Mouse (Mus musculus): ENCODE measurements around the gene Aldh3a2. TPM values are rescaled to one million over a fixed set of nuclear protein-coding genes. Genes with fewer than 3 reads are reported as not detected.
"Not testable (repeated sequence)": the region's sequence is repeated elsewhere in the genome, so short reads cannot be mapped to it uniquely, and the experiment has no call there.

Gene Aldh3a2
- polyA plus RNA-seq (2016; fragmentation: Nextera tagmentation; extraction: Ambion mirVana), result 19.5 and 24.5 TPM in 2 replicates

DNA sequence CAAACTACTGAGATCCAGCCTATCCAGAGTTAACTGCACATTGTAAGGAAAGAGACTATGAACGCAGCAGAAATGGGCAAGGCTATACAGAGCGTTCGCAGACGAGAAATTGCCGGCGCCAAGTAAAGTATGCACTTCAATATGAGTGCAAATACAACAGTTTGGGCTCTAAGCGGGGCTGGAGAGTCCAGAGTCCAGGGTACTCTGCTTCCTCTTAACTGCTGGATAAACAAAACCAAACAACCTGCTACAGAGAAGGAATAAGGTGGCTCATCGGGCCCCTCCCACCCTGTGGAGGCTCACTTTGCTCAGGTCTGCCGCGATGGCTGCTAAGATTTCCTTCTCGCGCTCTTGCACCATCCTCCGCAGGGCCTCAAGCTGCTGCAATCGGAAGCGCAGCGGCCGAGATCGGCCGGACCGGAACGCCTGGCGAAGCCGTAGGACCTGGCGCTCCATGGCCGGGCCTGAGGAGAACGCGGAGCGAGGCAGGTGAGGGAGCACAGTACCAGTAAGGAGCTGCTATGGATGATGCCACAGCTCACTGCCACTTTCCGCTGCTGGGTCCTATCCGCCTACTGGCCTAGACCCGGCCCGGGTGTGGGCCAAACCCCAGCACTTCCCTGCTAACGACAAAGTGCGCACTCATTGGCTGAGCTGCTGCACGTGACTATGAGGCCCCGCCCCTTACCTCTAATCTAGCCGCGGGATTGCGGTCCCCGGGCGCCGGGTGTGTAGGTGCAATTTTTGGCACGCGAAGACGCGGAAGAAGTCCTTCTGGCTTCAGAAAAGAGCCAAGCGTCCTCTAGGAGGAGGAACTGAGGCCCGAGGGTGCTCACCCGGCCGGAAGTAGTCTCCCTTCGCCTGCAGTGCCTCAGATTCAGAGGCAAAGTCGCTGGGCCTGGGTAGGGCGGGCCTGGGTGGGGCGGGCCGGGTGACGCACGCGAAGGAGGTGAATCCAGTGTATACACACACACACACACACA is at the start of gene Aldh3a2:
TSS of gene Aldh3a2 (minus strand) at position 914 of the 983 bp plus-strand sequence.
- Histone ChIP-seq H3K36me3 (peaks cover 28% of the 10 kb centered on the region), H3K9ac (peak within 1 kb of the TSS; percentile 77), H3K4me1 (peaks cover 35% of the 10 kb centered on the region), H3K9me3 (replicated peaks) (no peaks in the 10 kb centered on the region), H3K27me3 (replicated peaks) (no peaks in the 10 kb centered on the region), H3K4me2 (peak within 1 kb of the TSS; percentile 90), H3K27ac (peak within 1 kb of the TSS; percentile 87), H3K4me3 (peak within 1 kb of the TSS; percentile 74)
- ATAC-seq, result peak; percentile 96
- WGBS (ENCODE audit: insufficient replicate concordance), result 1% methylated on average over 58 of the region's 58 CpGs

GRCm38 (mm10) chr11:61316864-61317263 is 49.6 kb upstream of the Aldh3a2 start:
- no peak overlapping the region for H3K27ac ChIP-seq
- no peak for ATAC-seq
- H3K4me1 ChIP-seq, result peaks cover 12% of the 10 kb centered on the region; the same call in 1 of the 2 replicates
- no peaks in the 10 kb centered on the region for H3K9me3 ChIP-seq (replicated peaks)
- no peak overlapping the region for H3K4me3 ChIP-seq
- H3K36me3 ChIP-seq, result no peaks in the 10 kb centered on the region
- H3K4me2 ChIP-seq, result no peak overlapping the region
- 32% methylated on average over 2 of the region's 2 CpGs for WGBS (ENCODE audit: insufficient replicate concordance)
- no peak overlapping the region for H3K9ac ChIP-seq
- peaks cover 8% of the 10 kb centered on the region; the same call in 1 of the 2 replicates for H3K27me3 ChIP-seq (replicated peaks)

- H3K4me2 ChIP-seq, result no peak overlapping the region
- no peak overlapping the region for H3K9ac ChIP-seq
- 54% methylated on average over 7 of the region's 7 CpGs for WGBS (ENCODE audit: insufficient replicate concordance)
- no peaks in the 10 kb centered on the region for H3K36me3 ChIP-seq
- H3K9me3 ChIP-seq (replicated peaks), result 0 out of 2 replicates have a peak, but pooled peaks cover 2% of the 10 kb centered on the region
- no peak for ATAC-seq
- peaks cover 12% of the 10 kb centered on the region for H3K4me1 ChIP-seq
- no peaks in the 10 kb centered on the region for H3K27me3 ChIP-seq (replicated peaks)
- H3K27ac ChIP-seq, result no peak overlapping the region
- H3K4me3 ChIP-seq, result no peak overlapping the region
Observed at GRCm38 (mm10) chr11:61310321-61310720, 43.1 kb upstream of the Aldh3a2 start.

DNA sequence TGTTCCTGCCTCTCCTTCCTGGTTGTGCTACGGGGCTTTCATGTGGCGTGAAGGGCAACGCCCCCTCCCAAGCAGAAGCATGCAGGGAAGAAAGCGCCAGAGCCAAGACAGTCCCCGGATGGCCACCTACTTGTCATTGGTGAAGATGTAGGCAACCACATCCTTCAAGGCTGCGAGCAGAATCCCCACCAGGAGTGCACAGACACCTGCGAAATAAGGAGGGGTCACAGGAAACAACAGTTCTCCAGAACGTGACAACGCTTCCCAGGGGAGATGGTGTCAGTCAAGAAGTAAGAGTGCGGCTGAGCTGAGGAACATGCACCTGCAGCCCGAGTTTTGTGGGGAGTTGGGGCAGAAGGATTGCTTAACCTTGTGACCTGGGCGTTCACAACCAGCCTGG is 42.6 kb upstream of the Aldh3a2 start:
- H3K27ac ChIP-seq, result no peak overlapping the region
- no peak overlapping the region for H3K4me2 ChIP-seq
- no peak overlapping the region for H3K9ac ChIP-seq

GRCm38 (mm10) chr11:61307795-61308194 is 40.5 kb upstream of the Aldh3a2 start:
- no peak overlapping the region for H3K4me3 ChIP-seq
- peak; percentile 68; the same call in 1 of the 2 replicates for ATAC-seq
- peaks cover 5% of the 10 kb centered on the region for H3K4me1 ChIP-seq
- 0 out of 2 replicates have a peak, but pooled peaks cover 5% of the 10 kb centered on the region for H3K9me3 ChIP-seq (replicated peaks)
- no peak overlapping the region for H3K27ac ChIP-seq
- H3K36me3 ChIP-seq, result no peaks in the 10 kb centered on the region
- 26% methylated on average over 7 of the region's 7 CpGs for WGBS (ENCODE audit: insufficient replicate concordance)
- H3K9ac ChIP-seq, result no peak overlapping the region
- H3K27me3 ChIP-seq (replicated peaks), result no peaks in the 10 kb centered on the region
- H3K4me2 ChIP-seq, result peak overlapping the region; percentile 10; the same call in 1 of the 2 replicates

More for the DNA sequence above, 42.6 kb upstream of the Aldh3a2 start:
- ATAC-seq, result no peak
- Histone ChIP-seq H3K27me3 (replicated peaks) (no peaks in the 10 kb centered on the region), H3K9me3 (replicated peaks) (0 out of 2 replicates have a peak, but pooled peaks cover 5% of the 10 kb centered on the region), H3K4me1 (peaks cover 12% of the 10 kb centered on the region), H3K36me3 (no peaks in the 10 kb centered on the region), H3K4me3 (no peak overlapping the region)
- 53% methylated on average over 12 of the region's 12 CpGs for WGBS (ENCODE audit: insufficient replicate concordance)

DNA sequence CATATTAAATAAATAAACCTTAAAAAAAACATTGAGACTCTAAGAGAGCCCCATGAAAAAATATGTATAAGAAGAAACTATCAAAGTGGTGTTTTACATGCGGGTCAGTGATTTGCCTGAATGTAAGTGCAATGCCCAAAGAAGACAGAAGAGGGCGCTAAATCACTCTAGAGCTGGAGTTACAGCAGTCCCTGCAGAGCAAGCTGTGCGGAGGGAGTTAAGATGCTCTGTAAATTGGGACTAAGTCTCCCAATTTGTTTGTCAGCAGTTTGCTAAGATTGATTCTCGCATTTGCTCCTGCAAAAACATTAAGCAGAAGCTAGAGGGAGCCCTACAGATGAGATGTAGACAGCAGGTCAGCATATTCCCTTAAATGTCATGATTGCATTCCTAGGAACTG is 38.1 kb upstream of the Aldh3a2 start:
- WGBS (ENCODE audit: insufficient replicate concordance), result 63% methylated on average over 4 of the region's 4 CpGs

GRCm38 (mm10) chr11:61304535-61304934 is 37.3 kb upstream of the Aldh3a2 start:
- H3K4me2 ChIP-seq; H3K27me3 ChIP-seq (replicated peaks); H3K27ac ChIP-seq; H3K4me3 ChIP-seq; H3K9me3 ChIP-seq (replicated peaks); ATAC-seq; H3K36me3 ChIP-seq; H3K9ac ChIP-seq: not testable (repeated sequence)
- H3K4me1 ChIP-seq, result peaks cover 21% of the 10 kb centered on the region
- 84% methylated on average over 8 of the region's 10 CpGs for WGBS (ENCODE audit: insufficient replicate concordance)

More for the DNA sequence above, 38.1 kb upstream of the Aldh3a2 start:
- ATAC-seq, result no peak
- Histone ChIP-seq H3K4me2 (no peak overlapping the region), H3K4me1 (peaks cover 14% of the 10 kb centered on the region), H3K27me3 (replicated peaks) (no peaks in the 10 kb centered on the region), H3K9ac (no peak overlapping the region), H3K9me3 (replicated peaks) (0 out of 2 replicates have a peak, but pooled peaks cover 5% of the 10 kb centered on the region), H3K36me3 (no peaks in the 10 kb centered on the region), H3K27ac (no peak overlapping the region), H3K4me3 (no peak overlapping the region)

GRCm38 (mm10) chr11:61300716-61301392 is 33.6 kb upstream of the Aldh3a2 start:
- Histone ChIP-seq H3K9me3 (replicated peaks) (0 out of 2 replicates have a peak, but pooled peaks cover 5% of the 10 kb centered on the region), H3K27ac (no peak overlapping the region), H3K27me3 (replicated peaks) (no peaks in the 10 kb centered on the region), H3K36me3 (no peaks in the 10 kb centered on the region), H3K4me1 (peaks cover 15% of the 10 kb centered on the region), H3K4me3 (peak overlapping the region; percentile 27), H3K4me2 (peak overlapping the region; percentile 58), H3K9ac (peak overlapping the region; percentile 22; the same call in 1 of the 2 replicates)
- WGBS (ENCODE audit: insufficient replicate concordance), result 43% methylated on average over 10 of the region's 16 CpGs
- ATAC-seq, result peak; percentile 42; the same call in 1 of the 2 replicates

GRCm38 (mm10) chr11:61300205-61300604 is 32.9 kb upstream of the Aldh3a2 start:
- 39% methylated on average over 3 of the region's 3 CpGs for WGBS (ENCODE audit: insufficient replicate concordance)
- 0 out of 2 replicates have a peak overlapping the region, but pooled peaks have one; percentile 27 for H3K4me3 ChIP-seq
- peaks cover 15% of the 10 kb centered on the region for H3K4me1 ChIP-seq
- 0 out of 2 replicates have a peak overlapping the region, but pooled peaks have one; percentile 22 for H3K9ac ChIP-seq
- no peak overlapping the region for H3K27ac ChIP-seq
- no peak for ATAC-seq
- 0 out of 2 replicates have a peak, but pooled peaks cover 2% of the 10 kb centered on the region for H3K9me3 ChIP-seq (replicated peaks)
- no peaks in the 10 kb centered on the region for H3K27me3 ChIP-seq (replicated peaks)
- H3K4me2 ChIP-seq, result peak overlapping the region; percentile 58
- H3K36me3 ChIP-seq, result no peaks in the 10 kb centered on the region

- H3K9me3 ChIP-seq (replicated peaks), result no peaks in the 10 kb centered on the region
- no peaks in the 10 kb centered on the region for H3K27me3 ChIP-seq (replicated peaks)
- no peaks in the 10 kb centered on the region for H3K36me3 ChIP-seq
- no peak overlapping the region for H3K9ac ChIP-seq
- no peak overlapping the region for H3K27ac ChIP-seq
- H3K4me1 ChIP-seq, result peaks cover 15% of the 10 kb centered on the region
- H3K4me3 ChIP-seq, result no peak overlapping the region
- ATAC-seq, result no peak
- WGBS (ENCODE audit: insufficient replicate concordance), result 61% methylated on average over 2 of the region's 2 CpGs
- no peak overlapping the region for H3K4me2 ChIP-seq
Observed at GRCm38 (mm10) chr11:61297901-61298300, 30.6 kb upstream of the Aldh3a2 start.

GRCm38 (mm10) chr11:61297326-61297725 is 30.1 kb upstream of the Aldh3a2 start:
- Histone ChIP-seq H3K4me3 (no peak overlapping the region), H3K27ac (no peak overlapping the region), H3K27me3 (replicated peaks) (no peaks in the 10 kb centered on the region), H3K36me3 (no peaks in the 10 kb centered on the region), H3K4me1 (peaks cover 15% of the 10 kb centered on the region), H3K9ac (no peak overlapping the region), H3K4me2 (no peak overlapping the region), H3K9me3 (replicated peaks) (no peaks in the 10 kb centered on the region)
- ATAC-seq, result no peak
- WGBS (ENCODE audit: insufficient replicate concordance), result 72% methylated on average over 2 of the region's 2 CpGs

Data from liver, embryonic 12.5 days (tissue).